Mouse (Mus musculus): ENCODE data around the gene Ccdc34. TPM values are rescaled to one million over a fixed set of nuclear protein-coding genes. Genes with fewer than 3 reads are reported as not detected.

Gene Ccdc34
- polyA plus RNA-seq, 1 experiment from 2014 or later = 55.8 TPM

DNA sequence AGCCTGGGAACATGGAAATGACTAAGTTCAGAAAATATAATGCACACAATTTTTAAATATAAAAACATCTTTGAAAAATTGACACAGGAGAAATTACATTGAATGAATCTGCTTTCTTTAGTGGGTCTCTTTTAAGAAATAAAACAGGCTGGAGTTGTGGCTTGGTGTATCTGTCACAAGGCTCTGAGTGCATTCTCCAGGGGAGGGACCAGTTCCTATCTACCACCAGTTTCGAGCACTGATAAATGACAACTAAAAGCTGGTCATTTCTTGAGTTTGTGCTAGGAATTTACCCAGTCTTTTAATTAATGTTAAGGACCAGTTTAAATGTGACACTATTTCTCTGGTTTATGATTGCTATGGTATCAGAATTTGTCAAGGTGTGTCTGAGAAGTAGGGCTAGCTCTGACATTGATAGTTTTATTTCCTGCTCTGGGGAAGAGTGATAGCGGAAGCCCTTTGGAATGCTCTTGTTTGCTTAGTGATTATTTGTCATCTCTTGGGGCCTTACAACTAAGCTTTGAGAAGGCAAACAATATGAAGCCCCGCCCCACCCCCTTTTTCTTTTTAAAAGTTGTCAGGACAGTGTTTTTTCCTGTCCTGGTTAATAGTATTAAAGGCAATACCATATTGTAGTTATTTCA is 11.9 kb upstream of the Ccdc34 start:
- Histone ChIP-seq H3K4me3 (no peak overlapping the region), H3K27me3 (no peaks in the 10 kb centered on the region), H3K36me3 (peaks cover 39% of the 10 kb centered on the region), H3K9me3 (no peaks in the 10 kb centered on the region), H3K4me1 (no peaks in the 10 kb centered on the region), H3K4me2 (replicated peaks) (no peak overlapping the region), H3K27ac (replicated peaks) (no peak overlapping the region), H3K9ac (replicated peaks) (no peak overlapping the region)
- no peak for ATAC-seq (ENCODE audit: low FRiP score, low read depth)
- 88% methylated on average over 3 of the region's 3 CpGs for WGBS

GRCm38 (mm10) chr2:110007423-110008267 is 10.0 kb upstream of the Ccdc34 start:
- no peaks in the 10 kb centered on the region for H3K27me3 ChIP-seq
- H3K36me3 ChIP-seq = peaks cover 45% of the 10 kb centered on the region
- no peaks in the 10 kb centered on the region for H3K4me1 ChIP-seq
- H3K9me3 ChIP-seq = no peaks in the 10 kb centered on the region
- no peak overlapping the region for H3K9ac ChIP-seq (replicated peaks)
- no peak overlapping the region for H3K4me3 ChIP-seq
- H3K27ac ChIP-seq (replicated peaks) = no peak overlapping the region
- 92% methylated on average over 10 of the region's 10 CpGs for WGBS
- H3K4me2 ChIP-seq (replicated peaks) = no peak overlapping the region
- no peak for ATAC-seq (ENCODE audit: low FRiP score, low read depth)

GRCm38 (mm10) chr2:110009449-110009848 is 8.2 kb upstream of the Ccdc34 start:
- no peaks in the 10 kb centered on the region for H3K4me1 ChIP-seq
- no peak overlapping the region for H3K27ac ChIP-seq (replicated peaks)
- H3K9ac ChIP-seq (replicated peaks) = no peak overlapping the region
- no peak overlapping the region for H3K4me3 ChIP-seq
- peaks cover 45% of the 10 kb centered on the region for H3K36me3 ChIP-seq
- no peak overlapping the region for H3K4me2 ChIP-seq (replicated peaks)
- ATAC-seq (ENCODE audit: low FRiP score, low read depth) = no peak
- H3K27me3 ChIP-seq = no peaks in the 10 kb centered on the region
- H3K9me3 ChIP-seq = no peaks in the 10 kb centered on the region

GRCm38 (mm10) chr2:110012184-110012725 is 5.4 kb upstream of the Ccdc34 start:
- ATAC-seq (ENCODE audit: low FRiP score, low read depth) = no peak
- H3K9ac ChIP-seq (replicated peaks) = no peak overlapping the region
- 90% methylated on average over 13 of the region's 13 CpGs for WGBS
- no peak overlapping the region for H3K4me2 ChIP-seq (replicated peaks)
- peaks cover 31% of the 10 kb centered on the region for H3K36me3 ChIP-seq
- no peak overlapping the region for H3K4me3 ChIP-seq
- no peak overlapping the region for H3K27ac ChIP-seq (replicated peaks)
- H3K9me3 ChIP-seq = no peaks in the 10 kb centered on the region
- no peaks in the 10 kb centered on the region for H3K27me3 ChIP-seq
- H3K4me1 ChIP-seq = no peaks in the 10 kb centered on the region

DNA sequence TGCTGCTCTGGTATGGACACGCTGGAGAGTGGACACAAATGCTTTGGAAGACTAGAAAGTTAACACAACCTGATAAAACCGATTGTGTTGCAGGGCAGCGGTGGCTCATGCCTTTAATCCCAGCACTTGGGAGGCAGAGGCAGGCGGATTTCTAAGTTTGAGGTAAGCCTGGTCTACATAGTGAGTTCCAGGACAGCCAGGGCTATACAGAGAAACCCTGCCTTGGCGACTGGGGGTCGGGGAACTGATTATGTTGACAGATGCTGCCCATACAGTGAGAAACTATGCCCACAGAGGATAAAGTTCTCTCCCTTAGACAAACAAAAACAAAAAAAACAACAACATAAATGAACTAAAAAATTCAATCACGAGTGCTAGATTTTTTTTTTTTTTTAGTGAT is 530 bp upstream of the Ccdc34 start:
- 48% methylated on average over 7 of the region's 7 CpGs for WGBS
- Histone ChIP-seq H3K27me3 (no peaks in the 10 kb centered on the region), H3K9me3 (no peaks in the 10 kb centered on the region), H3K4me3 (peak overlapping the region; percentile 80), H3K36me3 (peaks cover 12% of the 10 kb centered on the region), H3K4me1 (peaks cover 20% of the 10 kb centered on the region), H3K4me2 (replicated peaks) (peak overlapping the region; percentile 69), H3K27ac (replicated peaks) (peak overlapping the region; percentile 90; the same call in 1 of the 2 replicates), H3K9ac (replicated peaks) (peak overlapping the region; percentile 90)
- no peak; the same call in 1 of the 2 replicates for ATAC-seq (ENCODE audit: low FRiP score, low read depth)

GRCm38 (mm10) chr2:110019656-110020055 is 2.0 kb downstream of the Ccdc34 start:
- Histone ChIP-seq H3K36me3 (peaks cover 20% of the 10 kb centered on the region), H3K4me3 (0 out of 2 replicates have a peak overlapping the region, but pooled peaks have one; percentile 5), H3K4me2 (replicated peaks) (peak overlapping the region; percentile 69), H3K27me3 (no peaks in the 10 kb centered on the region), H3K27ac (replicated peaks) (no peak overlapping the region), H3K9ac (replicated peaks) (peak overlapping the region; percentile 31; the same call in 1 of the 2 replicates), H3K4me1 (peaks cover 20% of the 10 kb centered on the region), H3K9me3 (no peaks in the 10 kb centered on the region)
- ATAC-seq (ENCODE audit: low FRiP score, low read depth) = no peak
- WGBS = 87% methylated on average over 4 of the region's 4 CpGs

DNA sequence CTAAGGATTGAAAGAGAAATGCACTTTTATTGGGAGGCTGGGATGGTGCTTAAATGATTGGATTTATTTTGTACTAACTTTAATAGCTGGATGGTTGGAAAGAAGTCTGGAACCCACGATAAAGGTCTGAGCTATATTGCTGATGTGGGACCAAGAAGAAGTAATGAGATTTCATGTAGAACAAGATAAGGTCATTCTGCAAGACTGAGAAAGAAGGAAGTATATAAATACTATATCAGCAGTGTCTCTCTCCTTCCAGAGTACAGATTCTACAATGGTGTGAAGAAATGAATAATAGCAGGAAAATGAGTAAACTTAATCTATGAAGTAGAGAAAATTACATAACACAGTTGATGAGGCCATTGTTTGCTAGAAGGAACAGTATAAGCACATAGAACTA is 2.8 kb downstream of the Ccdc34 start:
- H3K36me3 ChIP-seq = peaks cover 22% of the 10 kb centered on the region
- peaks cover 20% of the 10 kb centered on the region for H3K4me1 ChIP-seq
- 95% methylated on average over 1 of the region's 1 CpGs for WGBS
- H3K9me3 ChIP-seq = no peaks in the 10 kb centered on the region
- H3K27ac ChIP-seq (replicated peaks) = no peak overlapping the region
- H3K27me3 ChIP-seq = no peaks in the 10 kb centered on the region
- no peak for ATAC-seq (ENCODE audit: low FRiP score, low read depth)
- peak overlapping the region; percentile 31; the same call in 1 of the 2 replicates for H3K9ac ChIP-seq (replicated peaks)
- H3K4me2 ChIP-seq (replicated peaks) = peak overlapping the region; percentile 69; the same call in 1 of the 2 replicates
- H3K4me3 ChIP-seq = no peak overlapping the region

DNA sequence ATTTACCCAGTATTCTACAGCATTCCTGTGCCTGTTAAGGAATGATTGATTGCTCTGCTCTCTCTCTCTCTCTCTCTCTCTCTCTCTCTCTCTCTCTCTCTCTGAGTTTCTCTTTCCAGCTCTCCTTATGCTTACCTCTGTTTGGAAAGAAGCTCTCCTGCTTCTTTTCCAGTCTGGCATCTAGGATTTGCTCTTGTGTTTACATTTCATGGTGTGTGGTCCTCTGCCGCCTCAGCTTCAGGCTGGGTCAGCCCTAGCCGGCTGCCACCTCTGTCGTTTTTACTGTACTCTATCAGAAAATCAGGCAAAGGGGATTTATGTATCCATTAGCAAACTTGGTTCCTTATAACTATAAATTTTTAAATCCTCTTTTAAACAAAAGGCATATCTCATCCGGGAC is 18.6 kb downstream of the Ccdc34 start:
- WGBS = 39% methylated on average over 4 of the region's 4 CpGs
- Histone ChIP-seq H3K27me3 (no peaks in the 10 kb centered on the region), H3K4me2 (replicated peaks) (no peak overlapping the region), H3K9ac (replicated peaks) (no peak overlapping the region), H3K36me3 (peaks cover 16% of the 10 kb centered on the region), H3K9me3 (no peaks in the 10 kb centered on the region), H3K27ac (replicated peaks) (no peak overlapping the region), H3K4me1 (no peaks in the 10 kb centered on the region), H3K4me3 (no peak overlapping the region)
- ATAC-seq (ENCODE audit: low FRiP score, low read depth) = peak; percentile 44; the same call in 1 of the 2 replicates

DNA sequence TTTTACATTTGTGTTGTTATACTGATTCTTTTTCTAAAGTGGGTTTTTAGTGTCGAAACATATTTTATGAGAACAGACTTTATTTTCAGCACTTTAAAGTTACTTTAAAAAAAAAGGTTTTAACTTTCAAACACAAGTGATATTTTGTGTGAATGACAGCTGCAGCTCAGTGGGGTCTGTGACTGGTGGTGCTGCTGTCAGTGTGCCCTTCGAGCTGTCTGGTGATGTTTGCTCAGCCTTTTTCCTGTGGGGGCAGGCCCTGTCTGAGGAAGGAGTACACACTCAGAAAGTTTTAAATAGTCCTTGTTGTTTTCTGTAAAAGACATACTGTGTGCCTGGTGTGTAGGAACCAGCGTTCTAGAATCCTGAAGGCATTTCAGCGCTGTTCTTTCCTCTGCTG is 19.0 kb downstream of the Ccdc34 start:
- peaks cover 16% of the 10 kb centered on the region for H3K36me3 ChIP-seq
- H3K4me1 ChIP-seq = no peaks in the 10 kb centered on the region
- WGBS = 72% methylated on average over 4 of the region's 4 CpGs
- no peak overlapping the region for H3K27ac ChIP-seq (replicated peaks)
- ATAC-seq (ENCODE audit: low FRiP score, low read depth) = no peak
- no peak overlapping the region for H3K9ac ChIP-seq (replicated peaks)
- H3K4me3 ChIP-seq = no peak overlapping the region
- no peaks in the 10 kb centered on the region for H3K27me3 ChIP-seq
- no peak overlapping the region for H3K4me2 ChIP-seq (replicated peaks)
- H3K9me3 ChIP-seq = no peaks in the 10 kb centered on the region

DNA sequence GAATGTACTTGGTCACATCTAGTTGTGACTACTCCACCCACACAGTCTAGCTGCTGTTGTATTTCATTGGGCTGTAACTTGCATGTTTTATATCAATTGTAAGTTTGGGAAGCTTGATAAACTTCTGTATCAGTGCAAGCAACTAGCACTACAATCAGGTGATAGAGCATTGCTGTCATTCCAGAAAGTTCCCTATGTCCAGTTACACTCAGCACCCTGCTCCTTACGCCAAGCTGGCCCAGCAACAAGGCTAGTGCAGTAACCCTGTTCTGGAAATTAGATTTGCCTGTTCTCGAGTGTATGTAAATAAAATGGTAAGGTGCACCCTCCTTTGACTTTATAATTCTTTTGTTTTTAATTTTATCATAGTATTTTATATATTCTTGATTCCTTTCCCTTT is 19.6 kb downstream of the Ccdc34 start:
- Histone ChIP-seq H3K4me2 (replicated peaks) (no peak overlapping the region), H3K27me3 (no peaks in the 10 kb centered on the region), H3K4me1 (no peaks in the 10 kb centered on the region), H3K9me3 (no peaks in the 10 kb centered on the region), H3K4me3 (no peak overlapping the region), H3K9ac (replicated peaks) (no peak overlapping the region), H3K36me3 (peaks cover 15% of the 10 kb centered on the region), H3K27ac (replicated peaks) (no peak overlapping the region)
- no peak for ATAC-seq (ENCODE audit: low FRiP score, low read depth)
- WGBS = 87% methylated on average over 2 of the region's 2 CpGs

DNA sequence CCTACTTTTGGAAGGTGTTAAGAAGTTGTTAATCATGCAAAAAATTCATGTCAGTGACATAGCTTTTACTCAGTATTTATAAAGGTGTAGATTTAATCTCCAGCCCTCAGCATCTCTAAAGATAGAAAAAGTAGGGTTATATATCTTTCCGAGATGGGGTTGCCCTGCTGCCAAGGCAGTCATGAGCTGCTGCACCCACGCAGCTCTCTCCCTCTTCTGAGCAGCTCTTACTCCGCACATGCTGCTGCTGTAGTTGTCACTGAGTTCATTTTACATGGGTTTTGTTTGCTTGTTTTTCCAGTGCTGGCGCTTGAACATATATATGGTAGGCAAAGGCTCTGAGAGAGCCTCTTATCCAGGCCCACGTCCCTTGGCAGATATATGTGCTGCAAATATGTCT is 20.7 kb downstream of the Ccdc34 start:
- no peak for ATAC-seq (ENCODE audit: low FRiP score, low read depth)
- Histone ChIP-seq H3K4me3 (no peak overlapping the region), H3K9me3 (no peaks in the 10 kb centered on the region), H3K4me1 (no peaks in the 10 kb centered on the region), H3K9ac (replicated peaks) (no peak overlapping the region), H3K4me2 (replicated peaks) (no peak overlapping the region), H3K27me3 (no peaks in the 10 kb centered on the region), H3K27ac (replicated peaks) (no peak overlapping the region), H3K36me3 (peaks cover 6% of the 10 kb centered on the region)
- 86% methylated on average over 5 of the region's 5 CpGs for WGBS

Data from midbrain, embryonic 12.5 days (tissue).